Mouse (Mus musculus): Measurements from ENCODE around the gene Zfp948.

Zfp948 gene

GRCm38 (mm10) chr17:21566728-21567349 is at the start of gene Zfp948:
TSS of gene Zfp948 (plus strand) at chr17:21567008.
- peak; percentile 76 to 80 for DNase-seq (ENCODE audit: low spot score in 2 of 2)

- no peak for DNase-seq (ENCODE audit: low spot score in 2 of 2)
Measured at GRCm38 (mm10) chr17:21517130-21517671, 49.6 kb upstream of the Zfp948 start.

GRCm38 (mm10) chr17:21526270-21526669 is 40.5 kb upstream of the Zfp948 start:
- DNase-seq (ENCODE audit: low spot score in 2 of 2): no peak

- no peak for DNase-seq (ENCODE audit: low spot score in 2 of 2)
Measured at GRCm38 (mm10) chr17:21530645-21531330, 36.0 kb upstream of the Zfp948 start.

GRCm38 (mm10) chr17:21531621-21532020 is 35.2 kb upstream of the Zfp948 start:
- DNase-seq (ENCODE audit: low spot score in 2 of 2): peak in 1 of 2 experiments; percentile 20

- peak; percentile 39 to 73 for DNase-seq (ENCODE audit: low spot score in 2 of 2)
Measured at GRCm38 (mm10) chr17:21532101-21532951, 34.5 kb upstream of the Zfp948 start.

GRCm38 (mm10) chr17:21533961-21534360 is 32.8 kb upstream of the Zfp948 start:
- no peak for DNase-seq (ENCODE audit: low spot score in 2 of 2)

- no peak for DNase-seq (ENCODE audit: low spot score in 2 of 2)
Measured at GRCm38 (mm10) chr17:21534460-21535095, 32.2 kb upstream of the Zfp948 start.

- DNase-seq (ENCODE audit: low spot score in 2 of 2): peak; percentile 53
Measured at GRCm38 (mm10) chr17:21535096-21536001, 31.5 kb upstream of the Zfp948 start, which contains the start of gene Zfp52. TSS of gene Zfp52 (plus strand) at chr17:21535539.

- DNase-seq (ENCODE audit: low spot score in 2 of 2): no peak
Measured at GRCm38 (mm10) chr17:21536096-21536495, 30.7 kb upstream of the Zfp948 start.

- no peak for DNase-seq (ENCODE audit: low spot score in 2 of 2)
Measured at GRCm38 (mm10) chr17:21536676-21537075, 30.1 kb upstream of the Zfp948 start.

- DNase-seq (ENCODE audit: low spot score in 2 of 2): no peak
Measured at GRCm38 (mm10) chr17:21557831-21558230, 9.0 kb upstream of the Zfp948 start.

- DNase-seq (ENCODE audit: low spot score in 2 of 2): peak; percentile 31 to 60
Measured at GRCm38 (mm10) chr17:21566220-21566619, 588 bp upstream of the Zfp948 start.

GRCm38 (mm10) chr17:21567696-21568095 is 888 bp downstream of the Zfp948 start:
- peak in 1 of 2 experiments; percentile 16 for DNase-seq (ENCODE audit: low spot score in 2 of 2)

- DNase-seq (ENCODE audit: low spot score in 2 of 2): no peak
Measured at GRCm38 (mm10) chr17:21579080-21579479, 12.3 kb downstream of the Zfp948 start.

- no peak for DNase-seq (ENCODE audit: low spot score in 2 of 2)
Measured at GRCm38 (mm10) chr17:21579493-21580175, 12.8 kb downstream of the Zfp948 start.

- DNase-seq (ENCODE audit: low spot score in 2 of 2): no peak
Measured at GRCm38 (mm10) chr17:21585521-21585920, 18.7 kb downstream of the Zfp948 start.

GRCm38 (mm10) chr17:21616356-21616755 is 49.5 kb downstream of the Zfp948 start:
- no peak for DNase-seq (ENCODE audit: low spot score in 2 of 2)

GRCm38 (mm10) chr17:21617352-21617751 is 50.5 kb downstream of the Zfp948 start:
- no peak for DNase-seq (ENCODE audit: low spot score in 2 of 2)

GRCm38 (mm10) chr17:21623647-21624046 is 56.8 kb downstream of the Zfp948 start:
- no peak for DNase-seq (ENCODE audit: low spot score in 2 of 2)
